Mouse (Mus musculus): ENCODE measurements around the gene Tiprl. TPM values are rescaled to one million over a fixed set of nuclear protein-coding genes. Genes with fewer than 3 reads are reported as not detected.

Gene Tiprl
- total RNA-seq, 2 experiments from 2014 or later, result 46.3 to 47.7 TPM

- no peak for DNase-seq (ENCODE audit: low spot score in 2 of 2)
Observed at GRCm38 (mm10) chr1:165183400-165183799, 53.4 kb downstream of the Tiprl start.

- DNase-seq (ENCODE audit: low spot score in 2 of 2), result no peak
Observed at GRCm38 (mm10) chr1:165179321-165179720, 57.5 kb downstream of the Tiprl start.

GRCm38 (mm10) chr1:165178075-165178474 lies 58.7 kb downstream of the Tiprl start:
- no peak for DNase-seq (ENCODE audit: low spot score in 2 of 2)

- no peak for DNase-seq (ENCODE audit: low spot score in 2 of 2)
Observed at GRCm38 (mm10) chr1:165174059-165174616, 62.7 kb downstream of the Tiprl start.

GRCm38 (mm10) chr1:165171277-165171676 lies 65.5 kb downstream of the Tiprl start:
- DNase-seq (ENCODE audit: low spot score in 2 of 2), result no peak

GRCm38 (mm10) chr1:165170157-165170556 lies 66.6 kb downstream of the Tiprl start:
- DNase-seq (ENCODE audit: low spot score in 2 of 2), result no peak

- DNase-seq (ENCODE audit: low spot score in 2 of 2), result no peak
Observed at GRCm38 (mm10) chr1:165169462-165169861, 67.3 kb downstream of the Tiprl start.

- DNase-seq (ENCODE audit: low spot score in 2 of 2), result no peak
Observed at GRCm38 (mm10) chr1:165164920-165165319, 71.9 kb downstream of the Tiprl start.

Other genes starting within 250 kb of the Tiprl start
- gene Tbx19, start 76.2 kb downstream of the Tiprl start, total RNA-seq (2021), result not detected
- 10 to 100 TPM; 27.3 to 33.0 TPM for gene Sft2d2, start 42.6 kb downstream of the Tiprl start, total RNA-seq (2021)
- gene Gpr161, start 58.8 kb upstream of the Tiprl start, total RNA-seq (2021), result under 1 TPM; 0.51 to 0.73 TPM
- gene Dcaf6, start 223.5 kb upstream of the Tiprl start, total RNA-seq (2021), result 10 to 100 TPM; 32.5 to 40.6 TPM
- 100 to 1,000 TPM; 231 to 456 TPM for gene Mpc2, start 223.6 kb upstream of the Tiprl start, total RNA-seq (2021)
- gene Adcy10, start 248.2 kb upstream of the Tiprl start, total RNA-seq (2021), result 1 to 10 TPM; 1.5 to 3.8 TPM

Data from adrenal gland, adult 18-20 months (tissue).